Mouse (Mus musculus): ENCODE results near the gene Btbd9. TPM values are rescaled to one million over a fixed set of nuclear protein-coding genes. Genes with fewer than 3 reads are reported as not detected.

Gene Btbd9
- total and polyA plus RNA-seq, 2 experiments from 2014 or later = 30.3 to 31.0 TPM

DNA sequence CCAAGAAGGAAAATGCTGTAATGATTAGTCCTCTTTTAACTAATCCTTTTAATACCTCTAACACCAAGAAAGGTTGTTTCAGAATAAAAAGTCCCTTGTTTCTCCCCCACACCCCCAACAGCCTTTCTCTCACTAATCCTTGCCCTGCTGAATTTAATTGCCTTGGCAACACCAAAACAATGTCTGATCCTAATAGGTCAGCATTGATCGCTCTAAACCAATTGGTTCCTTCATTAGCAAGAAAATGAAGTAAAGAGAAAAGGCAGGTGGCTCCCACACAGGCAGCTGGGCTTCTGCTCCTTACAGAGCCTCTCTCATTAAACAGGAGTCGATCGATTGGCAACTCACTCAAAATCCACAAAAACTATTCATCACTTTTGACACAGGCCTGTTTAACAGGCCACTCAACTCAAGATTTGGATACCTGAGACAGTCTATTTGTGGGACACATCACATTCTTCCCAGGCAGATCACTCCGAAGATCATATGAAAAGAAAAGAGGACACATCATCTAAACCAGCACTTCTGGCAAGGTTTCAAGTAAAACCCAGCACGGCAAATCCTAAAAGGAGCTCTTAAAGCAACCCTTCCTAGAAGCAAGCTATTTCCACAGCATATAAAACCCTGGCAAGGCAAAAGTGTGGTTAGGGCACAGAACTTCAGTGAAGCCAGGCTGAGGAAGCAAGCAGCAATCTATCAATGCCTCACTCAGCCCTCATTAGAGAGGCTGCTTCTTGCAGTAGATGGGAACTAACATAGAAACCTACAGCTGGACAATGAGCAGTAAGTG, 197.9 kb downstream of the Btbd9 start:
- DNase-seq (ENCODE audit: low spot score) = no peak
- Histone ChIP-seq H3K4me1 (ENCODE audit: control insufficient read depth, insufficient read depth) (no peaks in the 10 kb centered on the region), H3K4me3 (ENCODE audit: low read depth, low read length) (no peak overlapping the region), H3K27ac (ENCODE audit: low read depth) (no peak overlapping the region), H3K9me3 (replicated peaks; ENCODE audit: control insufficient read depth, low read length) (no peaks in the 10 kb centered on the region), H3K9ac (replicated peaks; ENCODE audit: low read depth, low read length) (no peak overlapping the region), H3K27me3 (ENCODE audit: control insufficient read depth, insufficient read depth, low read length) (no peaks in the 10 kb centered on the region), H3K36me3 (replicated peaks; ENCODE audit: control insufficient read depth, insufficient read depth, low read length) (no peaks in the 10 kb centered on the region), H3K4me2 (ENCODE audit: low read depth, low read length) (no peak overlapping the region)
- no peak for ATAC-seq (ENCODE audit: insufficient read depth, low read depth)
- WGBS = 71% methylated on average over 5 of the region's 5 CpGs
- TF ChIP-seq CTCF (IDR thresholded peaks at IDR 0.05; ENCODE audit: low read depth) = no peak
- TF ChIP-seq EP300 (IDR thresholded peaks at IDR 0.05; ENCODE audit: low read depth) = no peak

- H3K9me3 ChIP-seq (replicated peaks; ENCODE audit: control insufficient read depth, low read length) = no peaks in the 10 kb centered on the region
- TF ChIP-seq EP300 (IDR thresholded peaks at IDR 0.05; ENCODE audit: low read depth) (no peak), CTCF (IDR thresholded peaks at IDR 0.05; ENCODE audit: low read depth) (no peak)
- no peak overlapping the region for H3K27ac ChIP-seq (ENCODE audit: low read depth)
- H3K36me3 ChIP-seq (replicated peaks; ENCODE audit: control insufficient read depth, insufficient read depth, low read length) = no peaks in the 10 kb centered on the region
- no peak for ATAC-seq (ENCODE audit: insufficient read depth, low read depth)
- no peak overlapping the region for H3K4me2 ChIP-seq (ENCODE audit: low read depth, low read length)
- H3K27me3 ChIP-seq (ENCODE audit: control insufficient read depth, insufficient read depth, low read length) = no peaks in the 10 kb centered on the region
- 42% methylated on average over 1 of the region's 1 CpGs for WGBS
- no peak overlapping the region for H3K4me3 ChIP-seq (ENCODE audit: low read depth, low read length)
- no peaks in the 10 kb centered on the region for H3K4me1 ChIP-seq (ENCODE audit: control insufficient read depth, insufficient read depth)
- no peak for DNase-seq (ENCODE audit: low spot score)
- H3K9ac ChIP-seq (replicated peaks; ENCODE audit: low read depth, low read length) = no peak overlapping the region
Measured at GRCm38 (mm10) chr17:30377754-30378153, 198.5 kb downstream of the Btbd9 start.

- H3K4me1 ChIP-seq (ENCODE audit: control insufficient read depth, insufficient read depth) = no peaks in the 10 kb centered on the region
- WGBS = 72% methylated on average over 1 of the region's 1 CpGs
- H3K4me3 ChIP-seq (ENCODE audit: low read depth, low read length) = no peak overlapping the region
- no peak for DNase-seq (ENCODE audit: low spot score)
- no peaks in the 10 kb centered on the region for H3K9me3 ChIP-seq (replicated peaks; ENCODE audit: control insufficient read depth, low read length)
- H3K36me3 ChIP-seq (replicated peaks; ENCODE audit: control insufficient read depth, insufficient read depth, low read length) = no peaks in the 10 kb centered on the region
- no peak overlapping the region for H3K4me2 ChIP-seq (ENCODE audit: low read depth, low read length)
- no peaks in the 10 kb centered on the region for H3K27me3 ChIP-seq (ENCODE audit: control insufficient read depth, insufficient read depth, low read length)
- ATAC-seq (ENCODE audit: insufficient read depth, low read depth) = no peak
- no peak overlapping the region for H3K27ac ChIP-seq (ENCODE audit: low read depth)
- no peak overlapping the region for H3K9ac ChIP-seq (replicated peaks; ENCODE audit: low read depth, low read length)
- TF ChIP-seq EP300 (IDR thresholded peaks at IDR 0.05; ENCODE audit: low read depth) (no peak), CTCF (IDR thresholded peaks at IDR 0.05; ENCODE audit: low read depth) (no peak)
Measured at GRCm38 (mm10) chr17:30375107-30375506, 201.2 kb downstream of the Btbd9 start.

GRCm38 (mm10) chr17:30368559-30368958, 207.7 kb downstream of the Btbd9 start:
- TF ChIP-seq EP300 (IDR thresholded peaks at IDR 0.05; ENCODE audit: low read depth) = no peak
- TF ChIP-seq CTCF (IDR thresholded peaks at IDR 0.05; ENCODE audit: low read depth) = no peak
- Histone ChIP-seq H3K4me3 (ENCODE audit: low read depth, low read length) (no peak overlapping the region), H3K9me3 (replicated peaks; ENCODE audit: control insufficient read depth, low read length) (no peaks in the 10 kb centered on the region), H3K27ac (ENCODE audit: low read depth) (no peak overlapping the region), H3K4me2 (ENCODE audit: low read depth, low read length) (no peak overlapping the region), H3K9ac (replicated peaks; ENCODE audit: low read depth, low read length) (no peak overlapping the region), H3K4me1 (ENCODE audit: control insufficient read depth, insufficient read depth) (no peaks in the 10 kb centered on the region), H3K27me3 (ENCODE audit: control insufficient read depth, insufficient read depth, low read length) (no peaks in the 10 kb centered on the region), H3K36me3 (replicated peaks; ENCODE audit: control insufficient read depth, insufficient read depth, low read length) (no peaks in the 10 kb centered on the region)
- ATAC-seq (ENCODE audit: insufficient read depth, low read depth) (no peak; the same call in 1 of the 2 replicates), DNase-seq (ENCODE audit: low spot score) (no peak)
- whole genome bisulfite sequencing = 38% methylated on average over 2 of the region's 2 CpGs

- H3K9ac ChIP-seq (replicated peaks; ENCODE audit: low read depth, low read length) = no peak overlapping the region
Measured at GRCm38 (mm10) chr17:30364701-30365100, 211.6 kb downstream of the Btbd9 start.

DNA sequence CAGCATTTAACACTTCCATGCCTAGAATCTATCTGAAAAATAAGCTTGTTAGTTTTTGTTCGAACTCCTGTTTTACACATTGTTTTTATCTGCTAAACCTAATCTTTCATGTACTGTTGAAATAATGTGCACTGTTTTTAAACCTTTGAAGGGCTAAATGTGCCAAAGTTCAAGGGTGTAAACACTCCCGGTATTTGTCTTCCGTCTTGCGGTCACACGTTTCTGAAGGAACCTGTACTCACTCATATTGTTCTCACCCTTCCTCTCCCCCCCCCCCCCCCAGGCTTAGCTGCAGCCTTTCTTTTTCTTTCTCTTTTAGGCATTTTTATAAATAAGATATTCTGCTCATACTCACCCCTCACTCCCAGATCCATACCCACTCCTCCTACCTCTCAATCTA, 212.9 kb downstream of the Btbd9 start:
- Histone ChIP-seq H3K9ac (replicated peaks; ENCODE audit: low read depth, low read length) (no peak overlapping the region), H3K36me3 (replicated peaks; ENCODE audit: control insufficient read depth, insufficient read depth, low read length) (no peaks in the 10 kb centered on the region), H3K27me3 (ENCODE audit: control insufficient read depth, insufficient read depth, low read length) (no peaks in the 10 kb centered on the region), H3K27ac (ENCODE audit: low read depth) (no peak overlapping the region), H3K4me3 (ENCODE audit: low read depth, low read length) (no peak overlapping the region), H3K9me3 (replicated peaks; ENCODE audit: control insufficient read depth, low read length) (no peaks in the 10 kb centered on the region), H3K4me1 (ENCODE audit: control insufficient read depth, insufficient read depth) (peaks cover 5% of the 10 kb centered on the region; the same call in 1 of the 2 replicates), H3K4me2 (ENCODE audit: low read depth, low read length) (no peak overlapping the region)
- ATAC-seq (ENCODE audit: insufficient read depth, low read depth) (no peak), DNase-seq (ENCODE audit: low spot score) (no peak)
- TF ChIP-seq EP300 (IDR thresholded peaks at IDR 0.05; ENCODE audit: low read depth) (no peak), CTCF (IDR thresholded peaks at IDR 0.05; ENCODE audit: low read depth) (no peak)
- WGBS = 64% methylated on average over 5 of the region's 5 CpGs

More at GRCm38 (mm10) chr17:30364701-30365100, 211.6 kb downstream of the Btbd9 start:
- H3K36me3 ChIP-seq (replicated peaks; ENCODE audit: control insufficient read depth, insufficient read depth, low read length) = no peaks in the 10 kb centered on the region
- 79% methylated on average over 1 of the region's 1 CpGs for WGBS
- TF ChIP-seq CTCF (IDR thresholded peaks at IDR 0.05; ENCODE audit: low read depth) (no peak), EP300 (IDR thresholded peaks at IDR 0.05; ENCODE audit: low read depth) (no peak)
- H3K4me3 ChIP-seq (ENCODE audit: low read depth, low read length) = no peak overlapping the region
- H3K27ac ChIP-seq (ENCODE audit: low read depth) = no peak overlapping the region
- ATAC-seq (ENCODE audit: insufficient read depth, low read depth) (no peak), DNase-seq (ENCODE audit: low spot score) (no peak)
- H3K4me2 ChIP-seq (ENCODE audit: low read depth, low read length) = no peak overlapping the region
- no peaks in the 10 kb centered on the region for H3K27me3 ChIP-seq (ENCODE audit: control insufficient read depth, insufficient read depth, low read length)
- no peaks in the 10 kb centered on the region for H3K4me1 ChIP-seq (ENCODE audit: control insufficient read depth, insufficient read depth)
- no peaks in the 10 kb centered on the region for H3K9me3 ChIP-seq (replicated peaks; ENCODE audit: control insufficient read depth, low read length)

Data from heart, postnatal 0 days (tissue).